Mouse (Mus musculus): ENCODE results near the gene Gmeb2.

Gene Gmeb2

GRCm38 (mm10) chr2:181276766-181277165 lies 11.1 kb downstream of the Gmeb2 start:
- DNase-seq (ENCODE audit: low read depth, low spot score), result no peak

GRCm38 (mm10) chr2:181274639-181275038 lies 13.2 kb downstream of the Gmeb2 start:
- DNase-seq (ENCODE audit: low read depth, low spot score), result no peak

GRCm38 (mm10) chr2:181273829-181274228 lies 14.0 kb downstream of the Gmeb2 start:
- DNase-seq (ENCODE audit: low read depth, low spot score), result no peak

GRCm38 (mm10) chr2:181272092-181272491 lies 15.7 kb downstream of the Gmeb2 start:
- DNase-seq (ENCODE audit: low read depth, low spot score), result no peak

- no peak for DNase-seq (ENCODE audit: low read depth, low spot score)
Measured at GRCm38 (mm10) chr2:181266839-181267238, 21.0 kb downstream of the Gmeb2 start.

GRCm38 (mm10) chr2:181253248-181253647 lies 34.6 kb downstream of the Gmeb2 start:
- DNase-seq (ENCODE audit: low read depth, low spot score), result no peak

- DNase-seq (ENCODE audit: low read depth, low spot score), result no peak
Measured at GRCm38 (mm10) chr2:181251841-181252240, 36.0 kb downstream of the Gmeb2 start.

- DNase-seq (ENCODE audit: low read depth, low spot score), result no peak
Measured at GRCm38 (mm10) chr2:181249217-181249616, 38.6 kb downstream of the Gmeb2 start.

- no peak for DNase-seq (ENCODE audit: low read depth, low spot score)
Measured at GRCm38 (mm10) chr2:181245031-181245430, 42.8 kb downstream of the Gmeb2 start.

- DNase-seq (ENCODE audit: low read depth, low spot score), result no peak
Measured at GRCm38 (mm10) chr2:181243706-181244394, 44.0 kb downstream of the Gmeb2 start.

- no peak for DNase-seq (ENCODE audit: low read depth, low spot score)
Measured at GRCm38 (mm10) chr2:181242314-181242665, 45.5 kb downstream of the Gmeb2 start.

GRCm38 (mm10) chr2:181241602-181242313 lies 46.1 kb downstream of the Gmeb2 start, which contains the start of gene Helz2:
Gene Helz2 (minus strand): TSS chr2:181242027.
- no peak for DNase-seq (ENCODE audit: low read depth, low spot score)

- no peak for DNase-seq (ENCODE audit: low read depth, low spot score)
Measured at GRCm38 (mm10) chr2:181240806-181241440, 46.9 kb downstream of the Gmeb2 start.

- DNase-seq (ENCODE audit: low read depth, low spot score), result no peak
Measured at GRCm38 (mm10) chr2:181239261-181239660, 48.6 kb downstream of the Gmeb2 start.

- DNase-seq (ENCODE audit: low read depth, low spot score), result no peak
Measured at GRCm38 (mm10) chr2:181238861-181239260, 49.0 kb downstream of the Gmeb2 start.

GRCm38 (mm10) chr2:181238091-181238610 lies 49.7 kb downstream of the Gmeb2 start:
- no peak for DNase-seq (ENCODE audit: low read depth, low spot score)

- no peak for DNase-seq (ENCODE audit: low read depth, low spot score)
Measured at GRCm38 (mm10) chr2:181237251-181238014, 50.4 kb downstream of the Gmeb2 start.

GRCm38 (mm10) chr2:181235681-181236566 lies 51.9 kb downstream of the Gmeb2 start:
- no peak for DNase-seq (ENCODE audit: low read depth, low spot score)

GRCm38 (mm10) chr2:181234680-181235079 lies 53.2 kb downstream of the Gmeb2 start:
- DNase-seq (ENCODE audit: low read depth, low spot score), result no peak

GRCm38 (mm10) chr2:181233443-181233842 lies 54.4 kb downstream of the Gmeb2 start:
- no peak for DNase-seq (ENCODE audit: low read depth, low spot score)

- no peak for DNase-seq (ENCODE audit: low read depth, low spot score)
Measured at GRCm38 (mm10) chr2:181231171-181231570, 56.7 kb downstream of the Gmeb2 start.

All from brain, embryonic 18.5 days (tissue).